Mouse (Mus musculus): ENCODE measurements at regions not wholly inside any gene's neighbourhood (a gene's known extent, or its start where the extent isn't known, plus 50 kb on each side); places are given as distances from the start of the nearest gene placed in this dataset.
"Not testable (repeated sequence)": the region's sequence is repeated elsewhere in the genome, so short reads cannot be mapped to it uniquely, and the experiment has no call there.

DNA sequence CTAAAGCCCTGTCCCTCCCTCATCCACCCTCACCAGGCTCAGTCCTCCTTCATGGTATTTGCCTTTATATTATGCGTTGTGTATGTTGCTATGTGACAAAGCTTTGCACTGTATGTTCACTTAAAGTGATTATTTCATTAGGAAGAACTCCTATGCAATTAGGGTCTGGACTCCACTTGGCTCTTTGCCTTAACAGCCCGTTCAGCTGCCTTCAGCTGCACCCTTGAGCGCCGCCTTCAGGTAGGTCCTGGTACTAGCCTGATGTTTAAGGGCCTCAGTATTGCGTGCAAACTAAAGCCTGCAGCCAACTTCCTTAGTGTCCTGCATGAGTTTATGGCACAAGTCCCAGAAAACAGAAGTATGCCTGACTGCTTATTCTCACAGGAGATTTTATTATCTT is 101.9 kb upstream of the Rasgrp1 start:
- ATAC-seq (replicated peaks; ENCODE audit: poor library complexity, severe bottlenecking): peak; percentile 79

DNA sequence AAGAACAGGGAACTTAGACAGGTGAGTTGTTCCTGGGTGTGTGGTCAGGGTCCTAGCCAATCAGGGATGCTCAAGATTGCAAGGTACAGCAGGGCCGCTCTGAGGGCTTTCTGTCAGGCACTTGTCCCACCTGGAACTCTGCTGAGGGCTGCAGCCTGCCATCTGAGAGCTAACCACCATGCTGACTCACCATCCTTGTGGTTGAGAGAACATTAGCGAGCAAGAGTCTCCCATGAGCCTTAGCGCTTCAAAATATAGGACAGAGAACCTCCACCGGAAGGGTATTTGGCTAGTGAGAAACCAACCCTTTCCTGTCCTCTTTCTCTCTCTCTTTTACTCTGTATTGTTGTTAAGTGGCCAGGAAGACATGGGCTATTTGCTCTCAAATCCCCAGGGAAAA is 104.1 kb upstream of the Rasgrp1 start:
- ATAC-seq (replicated peaks; ENCODE audit: poor library complexity, severe bottlenecking): peak; percentile 46

DNA sequence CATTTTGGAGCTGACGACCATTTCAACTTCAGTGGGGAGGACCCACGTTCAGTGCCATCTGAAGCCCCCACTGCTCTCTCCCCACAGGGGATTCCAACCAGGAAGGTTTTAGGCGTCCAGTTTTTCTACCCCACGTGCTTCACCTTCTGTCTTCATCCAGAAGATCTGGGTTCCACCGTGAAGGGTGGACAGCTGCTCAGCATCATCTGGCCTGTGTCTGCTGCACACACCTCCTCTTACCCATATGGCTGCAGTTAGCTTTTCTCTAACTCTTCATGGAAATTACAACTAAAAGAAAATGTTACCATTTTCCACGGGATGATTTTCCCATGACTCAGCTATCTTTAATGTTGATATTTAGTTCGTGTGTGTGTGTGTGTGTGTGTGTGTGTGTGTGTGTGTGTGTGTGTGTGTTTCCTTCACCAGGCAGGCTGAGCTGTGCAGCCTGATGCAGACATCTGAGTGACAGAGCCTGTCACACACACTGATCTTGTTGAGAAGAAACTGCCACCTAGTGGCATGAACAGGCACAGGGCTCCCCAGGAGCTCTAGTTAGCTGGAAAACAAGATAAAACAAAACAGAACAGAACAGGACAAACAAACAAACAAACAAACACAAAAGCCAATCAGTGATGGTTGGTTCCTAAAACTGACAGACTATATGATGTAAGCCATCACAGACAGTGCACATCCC is 107.5 kb upstream of the Rasgrp1 start:
- ATAC-seq (replicated peaks; ENCODE audit: poor library complexity, severe bottlenecking): peak; percentile 54; the same call in 1 of the 2 replicates

DNA sequence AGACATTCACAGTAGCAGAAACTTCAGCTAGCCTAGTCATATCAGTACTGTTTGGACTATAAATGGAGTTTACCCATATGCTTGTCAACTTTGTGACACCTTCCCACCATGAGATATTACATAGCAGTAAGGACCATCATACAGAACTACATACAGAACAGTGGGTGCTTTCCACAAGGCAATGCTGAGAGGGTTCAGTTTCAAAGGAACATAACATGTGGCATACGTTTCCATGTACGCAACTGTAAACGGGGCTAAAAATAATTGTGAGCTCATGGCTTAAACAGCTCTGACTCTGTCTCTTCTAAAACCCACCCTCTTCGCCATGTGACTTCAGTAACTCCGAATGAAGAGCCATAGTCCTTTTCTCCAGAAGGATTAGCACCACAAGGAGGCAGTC is 109.0 kb upstream of the Rasgrp1 start:
- no peak for ATAC-seq (replicated peaks; ENCODE audit: poor library complexity, severe bottlenecking)

DNA sequence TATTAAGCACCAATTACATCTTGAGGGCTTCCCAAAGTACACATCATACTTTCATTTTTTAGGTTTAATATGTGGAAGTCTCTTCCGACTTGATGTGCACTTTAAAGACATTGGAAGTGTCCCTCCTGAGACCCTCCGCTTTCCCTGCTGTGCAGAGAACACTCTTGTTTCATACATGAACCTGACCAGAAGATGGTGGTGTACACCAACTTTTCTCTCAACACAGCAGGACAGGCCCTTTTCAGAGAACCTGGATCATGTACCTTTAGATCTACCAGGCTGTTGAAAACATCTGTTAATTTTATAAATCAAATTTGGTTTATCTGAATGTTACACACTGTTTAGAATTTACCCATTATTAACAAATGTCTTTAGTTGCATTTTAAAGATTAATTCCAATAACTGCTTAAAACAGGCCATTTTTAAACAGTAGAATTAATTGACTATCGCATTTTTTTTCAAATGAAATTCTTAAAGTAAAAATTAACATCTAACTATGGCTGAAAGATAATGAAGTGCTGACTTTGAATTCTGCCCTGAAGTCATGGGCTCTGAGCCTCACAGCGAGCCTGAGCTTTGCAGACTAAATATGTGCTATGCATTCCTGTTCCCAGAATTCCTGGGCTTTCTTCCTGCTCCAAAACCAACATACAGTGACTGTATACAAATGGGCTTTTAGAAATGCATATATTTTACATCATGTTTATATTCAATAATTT is 112.4 kb upstream of the Rasgrp1 start:
- no peak for ATAC-seq (replicated peaks; ENCODE audit: poor library complexity, severe bottlenecking)

DNA sequence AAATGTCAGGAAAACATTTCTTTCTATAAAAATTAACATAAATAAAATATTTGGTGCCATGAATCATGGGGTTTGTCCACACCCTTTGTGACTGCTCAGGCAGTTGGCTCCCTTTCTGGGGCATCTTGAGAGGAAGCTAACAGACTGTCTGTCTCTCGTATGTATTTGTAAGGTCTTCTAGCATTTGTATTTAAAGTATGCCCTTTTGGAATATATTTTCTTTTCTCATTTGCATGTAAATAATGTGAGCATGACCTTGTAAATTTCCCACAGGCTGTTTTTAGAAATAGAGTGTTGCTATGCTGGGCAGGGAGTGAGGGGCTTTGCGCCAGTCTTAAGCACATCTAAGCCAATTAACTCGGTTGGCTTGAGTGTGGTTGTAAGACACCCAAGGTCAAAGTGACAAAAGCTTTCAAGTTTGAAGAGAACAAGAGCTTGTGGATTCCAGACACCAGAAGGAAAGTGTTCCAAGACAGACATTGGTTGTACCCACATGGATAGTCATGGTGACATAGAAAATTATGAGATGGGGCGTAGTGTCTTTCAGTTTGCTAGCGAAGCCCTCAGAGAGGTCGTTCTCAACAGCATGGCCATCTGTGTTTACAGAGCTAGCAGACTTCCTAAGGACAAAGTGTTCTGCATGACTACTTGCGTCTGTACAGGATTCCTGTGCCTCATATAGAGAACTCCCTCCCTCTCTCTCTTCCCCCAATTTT is 113.1 kb upstream of the Rasgrp1 start:
- no peak for ATAC-seq (replicated peaks; ENCODE audit: poor library complexity, severe bottlenecking)

DNA sequence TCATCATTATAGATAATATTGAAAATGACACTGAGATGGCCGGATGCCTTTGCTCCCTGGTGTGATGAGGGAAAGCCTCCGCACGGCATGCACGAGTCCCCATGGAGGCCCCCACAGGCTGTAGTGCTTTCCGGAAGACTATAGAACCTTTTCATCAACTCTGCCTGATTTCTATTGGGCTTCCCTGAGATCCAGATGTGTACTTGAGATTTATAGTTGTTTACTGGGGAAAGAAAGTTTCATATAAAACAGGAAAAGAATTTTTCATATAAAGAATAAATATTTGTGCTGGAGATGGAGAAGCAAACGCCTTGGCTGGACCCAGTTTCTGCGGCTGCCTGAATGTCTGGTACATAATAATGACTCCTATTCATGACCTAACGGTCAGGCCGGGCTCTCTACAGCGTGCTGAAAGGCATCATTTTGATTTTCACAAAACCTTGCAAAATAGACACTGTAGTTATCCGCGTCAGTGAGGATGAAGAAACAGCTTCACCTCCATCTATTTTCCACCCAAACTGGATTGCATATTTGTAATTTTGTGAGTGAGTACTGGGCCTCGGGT is 113.7 kb upstream of the Rasgrp1 start:
- no peak for ATAC-seq (replicated peaks; ENCODE audit: poor library complexity, severe bottlenecking)

DNA sequence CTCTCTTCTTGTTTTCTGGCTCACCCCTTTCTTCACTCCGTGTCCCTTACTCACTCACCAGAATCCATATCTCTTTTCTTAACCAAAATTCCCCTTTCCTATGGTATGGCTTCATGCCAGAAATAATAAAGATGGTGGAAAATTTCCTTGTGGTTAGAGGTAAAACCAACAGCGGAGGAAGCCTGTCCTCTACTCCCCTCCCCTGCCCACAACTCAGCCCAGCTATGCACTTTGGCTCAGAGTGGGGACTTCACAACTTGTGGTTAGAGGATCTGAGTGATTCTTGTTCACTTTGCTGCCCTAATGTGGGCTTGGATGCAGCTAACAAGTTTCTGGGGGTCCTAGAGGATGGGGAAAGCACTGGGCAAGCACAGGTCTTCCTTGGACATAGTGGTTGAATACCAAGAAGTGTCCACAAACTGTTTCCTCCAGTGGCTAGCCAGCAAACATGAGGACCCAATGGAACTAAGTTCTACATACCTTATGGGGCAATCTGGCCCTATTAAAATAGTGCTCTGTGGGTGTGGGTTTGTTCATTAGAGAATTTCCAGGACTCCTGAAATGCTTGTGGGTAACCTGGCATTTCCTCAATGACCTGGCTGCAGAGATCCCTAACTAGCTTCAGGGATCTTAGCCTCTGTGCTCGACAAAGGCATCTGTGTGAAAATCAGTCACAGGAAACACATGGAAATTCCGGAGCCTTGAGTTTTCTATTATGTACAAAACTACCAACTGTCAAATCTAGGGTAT is 118.9 kb upstream of the Rasgrp1 start:
- no peak for ATAC-seq (replicated peaks; ENCODE audit: poor library complexity, severe bottlenecking)

DNA sequence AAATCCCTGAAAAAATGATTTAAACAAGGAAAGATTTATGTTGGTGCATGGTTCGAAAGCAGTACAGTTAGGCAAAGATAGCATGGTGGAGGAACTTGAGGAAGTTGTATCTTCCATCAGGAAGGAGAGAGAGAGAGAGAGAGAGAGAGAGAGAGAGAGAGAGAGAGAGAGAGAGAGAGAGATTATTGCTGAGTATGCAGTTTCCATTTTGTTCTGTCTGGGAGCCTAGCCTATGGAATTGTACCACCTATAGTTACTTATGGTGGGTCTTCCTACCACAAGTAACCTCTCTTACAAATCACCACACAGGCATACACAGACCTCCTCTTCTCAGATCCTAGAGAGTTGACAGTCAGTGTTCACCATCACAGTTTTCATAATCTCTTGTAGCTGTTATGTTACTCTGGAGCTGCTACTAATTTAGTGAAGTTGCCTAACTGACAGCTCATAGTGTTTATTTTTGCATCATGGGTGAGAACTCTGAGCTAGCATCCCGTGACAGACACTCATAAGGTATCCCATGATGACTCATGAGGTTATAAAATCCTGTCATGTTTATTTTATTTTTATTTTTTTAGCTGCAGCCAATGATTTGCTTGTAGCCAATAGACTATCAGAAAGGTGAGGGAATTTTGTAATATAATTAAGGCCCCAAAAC is 132.2 kb upstream of the Rasgrp1 start:
- ATAC-seq (replicated peaks; ENCODE audit: poor library complexity, severe bottlenecking): no peak

DNA sequence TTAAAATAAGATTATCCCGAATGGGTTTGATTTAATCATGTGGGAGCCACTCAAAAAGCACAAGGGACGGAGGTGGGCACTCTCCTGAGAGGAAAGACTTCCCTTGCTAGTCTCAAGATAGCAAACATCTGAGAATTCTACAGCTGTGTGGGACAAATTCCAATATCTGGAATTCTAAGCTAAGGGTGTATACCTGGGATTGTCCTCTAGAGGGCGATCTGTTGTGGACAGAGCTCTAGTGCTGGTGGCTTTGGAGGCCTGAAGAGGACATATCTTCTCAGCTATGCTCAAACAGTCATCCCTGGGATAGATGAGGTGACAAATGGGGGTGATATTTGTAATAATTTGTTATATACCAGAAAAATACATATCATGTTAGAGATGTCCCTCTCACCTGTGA is 132.8 kb upstream of the Rasgrp1 start:
- peak; percentile 44; the same call in 1 of the 2 replicates for ATAC-seq (replicated peaks; ENCODE audit: poor library complexity, severe bottlenecking)

DNA sequence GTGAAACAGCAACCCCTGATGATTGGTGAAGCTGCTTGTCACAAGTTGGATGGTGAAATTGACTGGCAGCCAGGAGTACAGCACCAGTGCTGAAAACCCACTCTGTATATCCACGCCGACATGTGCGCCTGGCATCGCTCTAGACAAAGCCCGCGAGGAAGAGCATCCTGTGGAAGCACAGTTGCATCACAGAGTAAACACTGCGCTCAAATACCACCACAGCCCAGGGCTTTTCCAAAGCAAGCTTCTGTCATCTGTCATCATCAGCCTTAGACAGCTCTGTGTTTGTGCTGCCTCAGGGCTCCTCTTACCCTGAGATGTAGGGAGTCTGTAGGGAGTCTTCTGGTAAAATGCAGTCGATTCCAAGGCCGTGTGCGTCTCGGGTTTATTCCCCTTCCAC is 134.7 kb upstream of the Rasgrp1 start:
- not testable (repeated sequence) for ATAC-seq (replicated peaks; ENCODE audit: poor library complexity, severe bottlenecking)

DNA sequence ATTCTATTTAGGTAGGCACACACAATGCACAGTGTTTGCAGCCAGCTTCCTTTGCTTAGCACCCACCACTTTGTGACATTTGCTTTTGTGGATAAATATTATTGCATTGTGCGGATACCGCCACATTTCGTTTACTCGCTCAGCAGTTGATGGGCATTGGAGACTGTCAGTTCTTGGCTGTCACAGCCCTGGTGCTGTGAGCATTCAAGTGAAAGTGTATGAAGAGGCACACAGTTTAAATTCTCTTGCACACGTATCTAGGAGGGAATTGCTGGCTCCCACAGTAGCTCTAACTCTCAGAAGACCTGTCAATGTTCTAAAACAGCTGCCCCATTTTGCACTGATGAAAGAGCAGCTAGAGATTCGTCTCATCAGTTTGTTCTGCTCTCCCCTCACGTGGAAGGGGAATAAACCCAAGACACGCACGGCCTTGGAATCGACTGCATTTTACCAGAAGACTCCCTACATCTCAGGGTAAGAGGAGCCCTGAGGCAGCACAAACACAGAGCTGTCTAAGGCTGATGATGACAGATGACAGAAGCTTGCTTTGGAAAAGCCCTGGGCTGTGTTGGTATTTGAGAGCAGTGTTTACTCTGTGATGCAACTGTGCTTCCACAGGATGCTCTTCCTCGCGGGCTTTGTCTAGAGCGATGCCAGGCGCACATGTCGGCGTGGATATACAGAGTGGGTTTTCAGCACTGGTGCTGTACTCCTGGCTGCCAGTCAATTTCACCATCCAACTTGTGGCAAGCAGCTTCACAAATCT is 136.6 kb upstream of the Rasgrp1 start:
- not testable (repeated sequence) for ATAC-seq (replicated peaks; ENCODE audit: poor library complexity, severe bottlenecking)

DNA sequence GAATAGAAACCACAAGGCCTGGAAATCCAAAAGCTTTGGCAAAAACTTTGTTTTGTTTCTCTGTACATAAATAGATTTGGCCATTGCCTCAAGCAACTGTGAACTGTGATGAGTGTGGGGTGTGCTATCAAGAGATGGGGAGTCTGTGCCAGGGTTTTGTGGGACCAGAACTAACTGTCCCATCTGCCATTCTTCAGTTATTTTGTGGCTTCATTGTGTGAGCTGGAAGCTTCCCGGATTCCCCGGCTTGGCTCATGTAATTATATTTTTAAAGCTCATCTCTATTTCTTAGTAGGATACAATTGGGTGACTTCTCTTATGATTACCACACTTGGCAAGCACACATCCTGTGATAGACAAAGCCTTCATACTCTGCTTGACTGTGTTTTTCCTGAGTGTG is 143.6 kb upstream of the Rasgrp1 start:
- no peak for ATAC-seq (replicated peaks; ENCODE audit: poor library complexity, severe bottlenecking)

DNA sequence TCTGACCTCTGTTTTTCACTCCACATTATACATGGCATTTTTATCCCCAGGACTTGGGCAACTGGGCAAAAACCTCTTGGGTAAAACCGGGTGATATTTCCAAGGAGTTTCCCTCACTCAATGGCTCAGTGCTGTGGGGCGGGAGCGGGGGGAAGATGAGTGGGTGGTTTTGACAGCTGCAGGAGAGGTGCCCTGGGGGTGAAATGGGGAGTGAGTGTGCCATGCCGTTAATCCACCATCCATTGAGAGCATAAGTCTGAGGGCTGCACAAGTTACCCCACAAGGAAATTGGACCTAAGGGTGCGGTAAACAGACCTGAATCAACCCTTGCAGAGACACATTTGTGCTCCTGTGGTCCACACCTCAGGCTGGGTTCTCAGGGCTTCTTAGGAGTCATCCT is 155.8 kb upstream of the Rasgrp1 start:
- ATAC-seq (replicated peaks; ENCODE audit: poor library complexity, severe bottlenecking): no peak

DNA sequence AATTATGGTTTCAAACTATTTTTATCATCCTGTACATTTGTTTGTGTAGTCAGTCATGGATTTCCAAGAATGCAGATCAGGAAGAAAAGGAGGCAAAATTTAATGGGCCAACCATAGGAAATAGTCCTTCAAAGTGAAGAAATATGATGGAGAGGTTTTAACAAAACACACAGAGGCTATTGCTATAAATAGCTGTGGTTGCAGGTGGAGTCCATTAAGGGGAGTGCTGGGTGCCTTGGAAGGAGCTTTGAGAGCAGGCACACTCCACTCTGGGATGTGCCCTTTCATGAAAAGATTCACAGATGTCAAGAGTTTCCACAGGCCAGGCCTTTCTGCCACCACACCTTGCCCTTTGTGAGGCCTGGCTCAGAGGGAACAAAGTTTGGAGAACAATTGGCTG is 159.8 kb upstream of the Rasgrp1 start:
- ATAC-seq (replicated peaks; ENCODE audit: poor library complexity, severe bottlenecking): no peak

DNA sequence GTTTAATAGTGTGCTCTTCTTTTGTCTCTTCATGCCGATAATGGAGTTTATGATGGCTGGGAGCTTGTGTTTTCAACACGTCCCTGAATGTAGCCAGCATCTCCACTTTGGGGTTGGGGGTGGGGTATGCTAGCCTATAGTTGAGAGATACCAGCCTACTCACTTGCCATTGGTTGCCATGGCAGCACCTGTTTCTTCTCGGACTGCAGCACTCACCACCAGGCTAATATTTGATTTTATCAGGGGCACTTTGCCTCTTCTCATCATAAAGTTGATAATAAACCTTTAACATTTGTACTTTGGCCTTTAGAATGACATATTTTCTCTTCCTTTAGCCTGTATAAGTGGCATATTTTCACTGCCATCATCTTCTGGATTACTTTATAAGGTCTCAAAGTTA is 168.9 kb upstream of the Rasgrp1 start:
- no peak for ATAC-seq (replicated peaks; ENCODE audit: poor library complexity, severe bottlenecking)

DNA sequence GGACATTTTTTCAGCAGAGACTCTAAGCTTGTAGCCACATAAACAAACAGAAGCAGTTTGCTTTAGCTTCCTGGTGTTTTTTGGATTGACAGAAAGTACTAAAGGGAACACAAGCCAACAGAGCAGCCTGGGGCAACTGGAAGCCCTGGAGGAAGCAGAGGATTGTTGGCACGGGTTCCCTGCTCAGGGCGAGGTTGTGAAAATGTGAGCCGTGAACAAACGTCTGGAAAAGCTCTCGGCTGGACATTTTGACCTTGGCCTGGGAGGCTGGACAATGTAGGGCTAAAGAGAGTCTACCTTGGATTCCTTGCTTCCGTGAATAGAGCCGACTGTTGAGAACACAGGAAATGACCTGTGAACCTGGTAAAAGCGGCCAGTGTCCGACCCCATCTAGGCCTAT is 169.8 kb upstream of the Rasgrp1 start:
- ATAC-seq (replicated peaks; ENCODE audit: poor library complexity, severe bottlenecking): no peak

DNA sequence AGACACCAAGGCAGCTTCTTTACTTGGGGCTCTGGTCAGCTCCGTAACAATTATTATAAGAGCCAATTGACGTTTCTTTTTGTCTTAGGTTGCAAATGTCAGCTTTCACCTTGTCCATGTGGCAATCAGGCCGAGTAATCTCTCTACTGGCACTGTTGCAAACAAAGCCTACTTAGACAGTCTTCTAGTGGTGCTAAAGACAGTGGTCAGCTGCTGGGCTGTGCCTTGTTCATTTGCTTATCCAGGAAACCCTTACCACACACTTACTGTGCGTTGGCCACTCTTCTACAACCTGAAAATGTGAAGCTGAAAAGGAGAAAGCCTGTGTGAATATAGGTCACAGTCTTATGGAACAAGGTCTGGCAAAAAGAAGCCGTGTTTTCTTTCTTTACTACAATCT is 181.6 kb upstream of the Rasgrp1 start:
- ATAC-seq (replicated peaks; ENCODE audit: poor library complexity, severe bottlenecking): no peak

DNA sequence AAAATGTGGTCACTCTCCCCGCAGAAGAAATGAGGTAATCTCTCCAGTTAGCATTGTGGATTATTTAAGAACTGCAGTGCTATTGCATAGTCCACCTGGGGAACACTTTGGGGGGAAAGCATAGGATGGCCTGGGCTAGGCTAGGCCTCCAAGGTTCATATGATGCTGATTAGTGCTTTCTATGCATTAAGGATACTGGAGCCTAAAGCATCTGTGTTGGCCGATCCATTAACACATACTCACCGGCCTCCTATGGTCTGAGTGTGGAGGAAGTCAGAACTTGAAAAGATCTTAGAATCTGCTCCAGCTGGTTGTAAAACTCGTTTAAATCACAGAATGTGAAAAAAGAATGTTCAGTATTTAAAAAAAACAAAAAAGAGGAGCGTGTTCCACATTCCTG is 196.1 kb upstream of the Rasgrp1 start:
- no peak for ATAC-seq (replicated peaks; ENCODE audit: poor library complexity, severe bottlenecking)
